Mouse (Mus musculus) forebrain, embryonic 16.5 days (tissue): ENCODE measurements around the gene Mex3a. TPM values are rescaled to one million over a fixed set of nuclear protein-coding genes. Genes with fewer than 3 reads are reported as not detected.

Experiments used
- ATAC-seq: fragments of 200-750 bp; cut with Nextera tagmentation; 2 replicates; pipeline ENCODE4 v1.8.0; 2017; ENCODE audit warnings: mild to moderate bottlenecking, moderate library complexity
- H3K27ac ChIP-seq: fragments of 300-500 bp; sonication (generic); 2 replicates; pipeline ENCODE4 v1.5.1; 2014; ENCODE audit warnings: low read length, control low read depth
- H3K27me3 ChIP-seq: fragments of 300-500 bp; sonication (generic); replicated peaks from 2 replicates; pipeline ENCODE4 v1.6.1; 2014; ENCODE audit warnings: low read length; ENCODE audit not compliant: control insufficient read depth, insufficient read depth
- H3K36me3 ChIP-seq: fragments of 300-500 bp; sonication (generic); 2 replicates; pipeline ENCODE4 v1.6.1; 2014; ENCODE audit not compliant: control insufficient read depth, insufficient read depth
- H3K4me1 ChIP-seq: fragments of 300-500 bp; sonication (generic); replicated peaks from 2 replicates; pipeline ENCODE4 v1.6.1; 2014; ENCODE audit warnings: low read length; ENCODE audit not compliant: control insufficient read depth, insufficient read depth
- H3K4me2 ChIP-seq: fragments of 300-500 bp; sonication (generic); 2 replicates; pipeline ENCODE4 v1.6.1; 2014; ENCODE audit warnings: mild to moderate bottlenecking, low read length, control low read depth
- H3K4me3 ChIP-seq: fragments of 300-500 bp; sonication (generic); replicated peaks from 2 replicates; pipeline ENCODE4 v1.5.1; 2014; ENCODE audit warnings: mild to moderate bottlenecking, low read length, control low read depth
- H3K9ac ChIP-seq: fragments of 300-500 bp; sonication (generic); replicated peaks from 2 replicates; pipeline ENCODE4 v1.6.1; 2014; ENCODE audit warnings: low read depth, low read length, control low read depth
- H3K9me3 ChIP-seq: fragments of 300-500 bp; sonication (generic); 2 replicates; pipeline ENCODE4 v1.6.1; 2016; ENCODE audit warnings: low read length; ENCODE audit not compliant: control insufficient read depth
- WGBS: fragments of 180-500 bp; shearing (Covaris S2); extraction: QIAGEN DNeasy Blood & Tissue Kit; methylation state at CpG from one replicate; pipeline ENCODE4 v1.1.7; 2014; 5-methylcytosine and 5-hydroxymethylcytosine counted together
- polyA plus RNA-seq: library from polyadenylated mRNA; unstranded; fragments of >200 nt; fragmentation: Nextera tagmentation; extraction: Ambion mirVana; gene quantifications from 2 replicates; pipeline ENCODE4 v1.2.1, GENCODE M21; 2015

Gene Mex3a
- polyA plus RNA-seq, 1 experiment from 2014 or later: 46.1 TPM

DNA sequence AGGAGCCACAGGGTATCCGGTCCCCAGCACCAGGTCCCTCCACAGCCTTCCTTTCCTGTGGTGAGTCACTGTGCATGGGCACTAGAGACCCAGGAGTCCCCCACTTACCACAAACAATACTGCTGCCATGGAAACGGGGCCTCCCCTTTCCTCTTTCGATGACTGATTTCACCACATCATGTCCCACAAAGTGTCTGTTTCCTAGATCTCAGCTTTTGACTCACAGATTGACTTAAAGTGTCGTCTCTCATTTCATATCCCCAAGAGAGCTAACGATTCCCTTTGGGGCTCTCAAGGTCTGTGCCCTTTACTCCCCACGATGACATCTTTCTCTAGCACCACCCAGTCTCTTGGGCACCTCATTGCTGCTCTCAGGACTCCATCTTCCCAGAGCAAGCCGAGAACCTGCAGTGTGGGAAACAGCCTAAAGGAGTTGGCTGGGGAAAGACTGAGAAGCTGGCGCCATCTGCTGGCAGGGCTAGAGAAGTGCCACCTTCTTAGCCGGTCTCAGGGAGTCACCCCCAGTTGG, 10.3 kb upstream of the Mex3a start:
- Histone ChIP-seq H3K36me3 (0 out of 2 replicates have a peak, but pooled peaks cover 2% of the 10 kb centered on the region), H3K9ac (no peak overlapping the region), H3K4me3 (no peak overlapping the region), H3K4me2 (no peak overlapping the region), H3K4me1 (peaks cover 24% of the 10 kb centered on the region), H3K9me3 (no peaks in the 10 kb centered on the region), H3K27me3 (no peaks in the 10 kb centered on the region), H3K27ac (no peak overlapping the region)
- peak; percentile 40; the same call in 1 of the 2 replicates for ATAC-seq
- 32% methylated on average over 9 of the region's 9 CpGs for WGBS

DNA sequence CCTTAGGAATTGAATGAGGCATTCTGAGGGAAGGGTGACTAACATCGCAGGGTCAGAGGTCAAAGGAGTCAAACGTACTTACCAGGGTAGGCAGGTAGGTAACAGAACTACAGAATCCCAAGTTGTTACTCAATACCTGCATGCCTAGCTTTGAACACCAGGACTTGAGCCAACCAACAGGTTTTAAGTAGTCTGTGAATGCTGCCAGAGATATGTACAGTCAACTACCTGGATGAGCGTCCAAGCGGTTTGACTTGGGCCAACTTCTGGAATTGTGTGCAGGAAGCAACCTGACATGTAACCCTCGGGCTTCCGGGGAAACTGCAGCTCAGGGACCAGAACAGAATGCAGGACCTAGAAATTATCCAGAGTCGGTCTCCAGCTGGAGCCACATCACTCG, 9.2 kb upstream of the Mex3a start:
- no peak overlapping the region for H3K27ac ChIP-seq
- peaks cover 33% of the 10 kb centered on the region for H3K4me1 ChIP-seq
- 0 out of 2 replicates have a peak, but pooled peaks cover 2% of the 10 kb centered on the region for H3K36me3 ChIP-seq
- no peaks in the 10 kb centered on the region for H3K9me3 ChIP-seq
- H3K27me3 ChIP-seq: no peaks in the 10 kb centered on the region
- H3K4me2 ChIP-seq: no peak overlapping the region
- 94% methylated on average over 8 of the region's 8 CpGs for WGBS
- ATAC-seq: no peak
- H3K9ac ChIP-seq: no peak overlapping the region
- H3K4me3 ChIP-seq: no peak overlapping the region

GRCm38 (mm10) chr3:88525021-88525420, 7.2 kb upstream of the Mex3a start:
- no peak overlapping the region for H3K4me3 ChIP-seq
- no peak for ATAC-seq
- no peak overlapping the region for H3K4me2 ChIP-seq
- no peaks in the 10 kb centered on the region for H3K27me3 ChIP-seq
- no peak overlapping the region for H3K9ac ChIP-seq
- no peak overlapping the region for H3K27ac ChIP-seq
- H3K36me3 ChIP-seq: 0 out of 2 replicates have a peak, but pooled peaks cover 2% of the 10 kb centered on the region
- H3K9me3 ChIP-seq: no peaks in the 10 kb centered on the region
- 82% methylated on average over 5 of the region's 5 CpGs for WGBS
- H3K4me1 ChIP-seq: peaks cover 51% of the 10 kb centered on the region

DNA sequence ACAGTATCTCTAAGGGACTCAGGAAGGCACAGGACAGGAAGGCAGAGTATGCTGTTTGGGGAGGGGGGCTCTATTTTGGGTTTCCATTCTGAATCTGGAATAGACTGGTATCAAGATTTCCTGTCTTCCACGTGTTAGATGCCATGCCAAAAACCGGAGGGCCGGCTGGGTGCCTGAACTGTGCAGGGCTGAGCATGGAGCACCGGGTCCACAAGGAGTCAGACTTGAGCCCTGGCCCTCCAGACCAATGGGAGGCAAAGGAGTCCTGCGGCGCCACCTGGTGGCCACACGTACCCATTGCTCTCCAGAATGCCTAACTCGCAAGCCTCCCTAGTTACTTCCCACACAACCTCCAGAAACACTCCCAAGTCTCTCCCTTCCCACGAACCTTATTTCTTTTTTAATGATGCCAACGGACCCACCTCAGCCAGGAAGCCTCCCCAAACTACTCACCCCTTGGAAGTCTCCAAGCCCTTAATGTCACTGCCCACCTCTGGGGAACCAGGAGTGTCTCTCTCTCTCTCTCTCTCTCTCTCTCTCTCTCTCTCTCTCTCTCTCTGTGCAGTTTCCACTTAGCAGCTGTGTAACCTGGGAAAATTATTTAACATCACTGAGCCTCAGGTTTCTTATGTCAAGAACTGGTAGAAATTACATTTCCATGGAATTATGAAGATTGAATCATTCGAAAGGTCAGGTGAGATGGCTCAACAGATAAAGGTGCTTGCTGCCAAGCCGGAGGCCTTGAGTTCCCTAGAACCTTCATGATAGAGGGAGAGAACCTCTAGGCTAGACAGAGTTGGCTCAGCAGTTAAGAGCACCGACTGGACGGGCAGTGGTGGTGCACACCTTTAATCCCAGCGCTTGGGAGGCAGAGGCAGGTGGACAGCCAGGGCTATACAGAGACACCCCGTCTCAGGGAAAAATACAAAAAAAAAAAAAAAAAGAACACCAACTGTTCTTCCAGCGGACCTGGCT, 5.8 kb upstream of the Mex3a start:
- H3K27ac ChIP-seq: no peak overlapping the region
- H3K4me1 ChIP-seq: peaks cover 58% of the 10 kb centered on the region
- H3K27me3 ChIP-seq: no peaks in the 10 kb centered on the region
- WGBS: 30% methylated on average over 17 of the region's 17 CpGs
- 0 out of 2 replicates have a peak, but pooled peaks cover 2% of the 10 kb centered on the region for H3K36me3 ChIP-seq
- peak overlapping the region; percentile 33 for H3K4me2 ChIP-seq
- H3K9me3 ChIP-seq: no peaks in the 10 kb centered on the region
- H3K4me3 ChIP-seq: no peak overlapping the region; the same call in 1 of the 2 replicates
- ATAC-seq: peak; percentile 69
- no peak overlapping the region for H3K9ac ChIP-seq

- 0 out of 2 replicates have a peak, but pooled peaks cover 2% of the 10 kb centered on the region for H3K36me3 ChIP-seq
- peak overlapping the region; percentile 5; the same call in 1 of the 2 replicates for H3K4me3 ChIP-seq
- H3K27me3 ChIP-seq: no peaks in the 10 kb centered on the region
- ATAC-seq: no peak
- peak overlapping the region; percentile 51 for H3K9ac ChIP-seq
- 28% methylated on average over 8 of the region's 8 CpGs for WGBS
- peak overlapping the region; percentile 38 for H3K4me2 ChIP-seq
- peaks cover 58% of the 10 kb centered on the region for H3K4me1 ChIP-seq
- no peaks in the 10 kb centered on the region for H3K9me3 ChIP-seq
- peak overlapping the region; percentile 29 for H3K27ac ChIP-seq
Measured at GRCm38 (mm10) chr3:88527565-88527964, 4.6 kb upstream of the Mex3a start.

DNA sequence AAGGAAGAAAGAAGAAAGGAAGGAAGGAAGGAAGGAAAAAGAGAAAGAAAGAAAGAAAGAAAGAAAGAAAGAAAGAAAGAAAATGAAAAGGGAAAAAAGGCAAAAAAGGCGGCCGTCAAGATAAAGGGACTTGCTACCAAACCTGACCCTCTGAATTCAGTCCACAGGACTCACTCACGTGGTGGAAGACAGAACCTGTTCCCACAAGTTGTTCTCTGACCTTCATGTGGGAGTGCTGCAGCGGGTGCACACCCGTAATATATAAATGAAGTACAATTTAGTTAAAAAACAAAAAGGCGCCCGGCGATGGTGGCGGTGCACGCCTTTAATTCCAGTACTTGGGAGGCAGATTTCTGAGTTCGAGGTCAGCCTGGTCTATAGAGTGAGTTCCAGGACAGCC, 3.5 kb upstream of the Mex3a start:
- WGBS: 76% methylated on average over 11 of the region's 11 CpGs
- 0 out of 2 replicates have a peak, but pooled peaks cover 2% of the 10 kb centered on the region for H3K36me3 ChIP-seq
- H3K9ac ChIP-seq: no peak overlapping the region
- H3K27ac ChIP-seq: no peak overlapping the region
- peak overlapping the region; percentile 94 for H3K4me2 ChIP-seq
- H3K27me3 ChIP-seq: no peaks in the 10 kb centered on the region
- no peak for ATAC-seq
- H3K9me3 ChIP-seq: no peaks in the 10 kb centered on the region
- peaks cover 58% of the 10 kb centered on the region for H3K4me1 ChIP-seq
- H3K4me3 ChIP-seq: no peak overlapping the region

DNA sequence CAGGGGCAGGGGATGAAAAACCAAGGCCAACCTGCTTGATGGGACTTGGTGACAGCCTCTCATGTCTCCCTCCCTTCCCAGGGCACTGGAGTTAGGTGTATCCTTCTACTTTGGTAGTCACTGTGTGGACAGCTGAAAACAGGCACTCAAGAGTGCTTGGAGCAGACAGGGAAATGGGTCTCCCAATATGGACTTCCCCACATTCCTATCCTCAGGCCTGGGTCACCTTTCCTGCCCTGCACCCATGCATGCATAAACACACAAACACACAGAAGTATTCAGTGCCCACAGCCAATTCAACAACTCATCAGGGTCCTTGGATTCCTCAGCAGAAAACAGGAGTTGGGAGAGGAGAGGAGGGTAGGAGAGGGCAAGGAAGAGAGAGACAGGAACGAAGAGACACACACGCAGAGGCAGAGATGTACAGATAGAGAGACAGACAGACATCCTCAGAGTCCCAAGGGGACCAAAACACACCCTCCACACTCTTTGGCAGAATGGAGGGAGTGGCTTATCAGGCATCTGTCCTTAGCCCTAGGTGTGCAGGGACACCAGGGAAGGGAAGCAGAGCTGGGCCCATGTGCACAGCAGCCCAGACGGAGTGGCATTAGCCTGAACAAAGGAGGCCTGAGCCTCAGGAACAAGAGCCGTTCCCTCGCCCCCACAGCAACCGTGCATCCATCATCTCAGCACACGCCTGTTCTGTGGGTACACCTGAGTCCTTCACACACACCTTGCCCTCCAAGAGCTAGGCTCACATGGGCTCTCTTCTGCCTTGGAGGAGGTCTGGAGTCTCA, 2.8 kb upstream of the Mex3a start:
- Histone ChIP-seq H3K9me3 (no peaks in the 10 kb centered on the region), H3K9ac (peak overlapping the region; percentile 96), H3K4me2 (peak overlapping the region; percentile 94), H3K27ac (peak overlapping the region; percentile 99), H3K27me3 (no peaks in the 10 kb centered on the region), H3K4me3 (peak overlapping the region; percentile 90), H3K4me1 (peaks cover 56% of the 10 kb centered on the region), H3K36me3 (0 out of 2 replicates have a peak, but pooled peaks cover 2% of the 10 kb centered on the region)
- 18% methylated on average over 7 of the region's 7 CpGs for WGBS
- ATAC-seq: no peak

DNA sequence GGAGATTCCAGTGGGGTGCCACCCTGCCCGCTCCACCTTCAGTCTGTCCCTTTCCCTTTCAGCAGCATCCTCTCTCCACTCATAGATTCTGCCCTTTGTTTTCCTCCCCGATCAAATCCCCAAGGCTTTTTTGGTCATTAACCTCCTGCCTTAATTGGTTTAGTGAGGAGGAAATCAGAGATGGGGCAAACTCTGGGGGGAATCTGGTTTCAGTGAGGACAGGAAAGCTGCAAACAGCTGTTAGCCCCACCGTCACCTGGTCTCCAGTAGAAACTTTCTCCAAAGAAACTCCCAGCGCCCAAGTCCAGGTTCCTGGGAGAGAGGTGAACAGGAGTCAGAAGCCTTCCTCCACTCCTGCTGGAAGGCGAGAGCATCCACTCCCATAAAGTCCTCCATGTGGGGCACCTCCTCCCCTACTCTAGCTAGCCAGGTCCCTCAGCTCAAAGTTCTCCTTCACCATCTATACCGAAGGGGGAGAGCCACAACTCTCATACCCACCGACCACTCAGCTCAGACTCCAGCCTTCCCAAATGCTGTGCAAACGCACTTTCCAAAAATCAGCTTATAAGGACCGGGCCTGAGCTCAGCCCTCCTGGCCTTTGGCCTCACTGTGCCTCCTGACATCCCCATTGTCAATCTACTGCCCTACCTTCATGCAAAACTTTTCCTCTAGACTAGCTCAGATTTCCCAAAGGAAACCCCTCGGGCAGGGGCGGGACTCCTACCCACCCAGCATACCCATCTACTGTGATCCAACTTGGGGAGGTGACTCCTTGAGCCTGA, 1.9 kb upstream of the Mex3a start:
- ATAC-seq: no peak
- no peaks in the 10 kb centered on the region for H3K9me3 ChIP-seq
- peak overlapping the region; percentile 90 for H3K4me3 ChIP-seq
- peak overlapping the region; percentile 94 for H3K4me2 ChIP-seq
- WGBS: 4% methylated on average over 11 of the region's 11 CpGs
- no peaks in the 10 kb centered on the region for H3K36me3 ChIP-seq
- H3K4me1 ChIP-seq: peaks cover 61% of the 10 kb centered on the region
- H3K9ac ChIP-seq: peak overlapping the region; percentile 96
- H3K27ac ChIP-seq: peak overlapping the region; percentile 99
- H3K27me3 ChIP-seq: no peaks in the 10 kb centered on the region
